Mouse (Mus musculus): ENCODE measurements at regions not wholly inside any gene's neighbourhood (a gene's known extent, or its start where the extent isn't known, plus 50 kb on each side); places are given as distances from the start of the nearest gene placed in this dataset.
A peak's percentile ranks its signal among the peaks of the same experiment; 100 is the strongest.
"Not testable (repeated sequence)": the region's sequence is repeated elsewhere in the genome, so short reads cannot be mapped to it uniquely, and the experiment has no call there.

- DNase-seq (ENCODE audit: low spot score in 2 of 2), result no peak
Measured at GRCm38 (mm10) chr5:4349943-4350342, 157.8 kb downstream of the Mterf1b start.

- no peak for DNase-seq (ENCODE audit: low spot score in 2 of 2)
Measured at GRCm38 (mm10) chr5:4355609-4356224, 163.6 kb downstream of the Mterf1b start.

GRCm38 (mm10) chr5:4356555-4357273 is 164.5 kb downstream of the Mterf1b start:
- not testable (repeated sequence) for DNase-seq (ENCODE audit: low spot score in 2 of 2)

- DNase-seq (ENCODE audit: low spot score in 2 of 2), result not testable (repeated sequence)
Measured at GRCm38 (mm10) chr5:4361547-4361946, 169.4 kb downstream of the Mterf1b start.

GRCm38 (mm10) chr5:4384719-4385118 is 192.6 kb downstream of the Mterf1b start:
- not testable (repeated sequence) for DNase-seq (ENCODE audit: low spot score in 2 of 2)

GRCm38 (mm10) chr5:4391083-4391482 is 198.9 kb downstream of the Mterf1b start:
- no peak for DNase-seq (ENCODE audit: low spot score in 2 of 2)

- DNase-seq (ENCODE audit: low spot score in 2 of 2), result peak in 1 of 2 experiments; percentile 13
Measured at GRCm38 (mm10) chr5:4394353-4395052, 202.3 kb downstream of the Mterf1b start.

- DNase-seq (ENCODE audit: low spot score in 2 of 2), result no peak
Measured at GRCm38 (mm10) chr5:4398087-4398486, 205.9 kb downstream of the Mterf1b start.

- no peak for DNase-seq (ENCODE audit: low spot score in 2 of 2)
Measured at GRCm38 (mm10) chr5:4417761-4418160, 225.6 kb downstream of the Mterf1b start.
